Mouse (Mus musculus): Measurements from ENCODE around the gene Atp2b1. TPM values are rescaled to one million over a fixed set of nuclear protein-coding genes. Genes with fewer than 3 reads are reported as not detected.

Atp2b1 gene
- polyA plus RNA-seq, 1 experiment: 54.1 TPM

DNA sequence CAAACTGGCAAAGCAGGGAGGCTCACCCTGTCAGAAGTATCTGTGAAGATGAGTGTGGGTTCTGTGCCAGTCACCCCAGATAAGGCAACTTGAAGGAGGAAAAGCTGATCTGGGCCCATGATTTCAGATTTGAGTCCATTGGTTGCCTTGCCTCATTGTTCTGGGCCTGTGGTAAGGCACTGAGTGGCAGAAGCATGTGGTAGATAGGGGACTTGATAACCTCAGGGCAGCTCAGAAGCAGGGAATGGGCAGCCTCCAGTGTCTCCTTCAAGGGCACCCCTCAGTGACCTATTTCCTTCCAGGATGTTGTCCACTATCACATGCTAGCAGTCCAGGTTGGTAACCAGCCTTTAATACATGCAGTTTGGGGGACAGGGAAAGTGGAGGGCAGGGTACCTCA, 12.8 kb downstream of the Atp2b1 start:
- H3K4me1 ChIP-seq (ENCODE audit: control insufficient read depth, insufficient read depth, low read length): no peaks in the 10 kb centered on the region; the same call in 1 of the 2 replicates
- no peak overlapping the region for H3K27ac ChIP-seq (ENCODE audit: control insufficient read depth, insufficient read depth, low read depth, low read length, poor library complexity)
- TF ChIP-seq CTCF (IDR thresholded peaks at IDR 0.05; ENCODE audit: control insufficient read depth, insufficient read depth, low read length) (no peak), POLR2A (IDR thresholded peaks at IDR 0.05; ENCODE audit: borderline replicate concordance, control insufficient read depth, low read depth, low read length) (no peak)

DNA sequence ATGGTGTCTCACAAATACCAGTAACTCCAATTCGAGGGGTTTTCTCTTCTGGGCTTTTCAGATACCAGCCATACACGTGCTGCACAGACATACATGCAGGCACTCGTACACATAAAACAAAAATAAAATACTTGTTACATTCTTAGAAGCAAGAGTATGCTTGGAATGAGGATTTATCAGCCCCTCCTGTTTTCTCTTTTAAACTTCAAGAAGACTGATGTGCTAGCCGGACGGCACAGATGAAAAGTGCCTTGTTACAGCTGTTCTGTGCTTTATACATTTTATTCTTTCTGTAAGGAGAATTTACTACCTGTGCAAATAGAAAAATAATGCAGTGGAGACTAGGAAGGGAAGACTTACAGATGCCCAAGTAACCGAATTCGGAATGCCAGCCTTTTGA, 15.2 kb downstream of the Atp2b1 start:
- TF ChIP-seq CTCF (IDR thresholded peaks at IDR 0.05; ENCODE audit: control insufficient read depth, insufficient read depth, low read length) (no peak), POLR2A (IDR thresholded peaks at IDR 0.05; ENCODE audit: borderline replicate concordance, control insufficient read depth, low read depth, low read length) (no peak)
- 83% methylated on average over 7 of the region's 7 CpGs for WGBS
- Histone ChIP-seq H3K4me3 (replicated peaks; ENCODE audit: control insufficient read depth, low read depth, low read length) (no peak overlapping the region), H3K27ac (ENCODE audit: control insufficient read depth, insufficient read depth, low read depth, low read length, poor library complexity) (no peak overlapping the region), H3K4me1 (ENCODE audit: control insufficient read depth, insufficient read depth, low read length) (no peaks in the 10 kb centered on the region; the same call in 1 of the 2 replicates)

More for the DNA sequence above, 12.8 kb downstream of the Atp2b1 start:
- no peak overlapping the region for H3K4me3 ChIP-seq (replicated peaks; ENCODE audit: control insufficient read depth, low read depth, low read length)

DNA sequence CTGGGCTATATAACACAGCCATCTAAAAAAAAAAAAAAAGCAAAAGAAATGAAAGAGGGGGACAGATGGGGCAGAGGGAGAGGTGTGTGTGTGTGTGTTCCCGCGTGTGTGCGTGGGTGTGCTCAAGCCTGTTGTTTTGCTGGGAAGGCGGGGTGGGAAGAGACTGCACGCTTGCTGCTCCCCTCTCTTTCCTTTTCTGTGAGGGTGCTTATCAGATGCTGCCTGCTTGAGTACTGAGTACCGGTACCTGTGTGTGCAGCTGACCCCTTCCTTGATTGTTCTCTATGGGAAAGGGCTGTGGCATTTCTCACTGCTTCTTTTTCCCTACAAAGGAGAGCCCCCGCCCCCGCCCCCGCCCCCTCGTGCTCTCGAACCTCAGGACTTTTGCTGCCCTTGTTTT, 15.9 kb downstream of the Atp2b1 start:
- no peak overlapping the region for H3K27ac ChIP-seq (ENCODE audit: control insufficient read depth, insufficient read depth, low read depth, low read length, poor library complexity)
- H3K4me1 ChIP-seq (ENCODE audit: control insufficient read depth, insufficient read depth, low read length): no peaks in the 10 kb centered on the region; the same call in 1 of the 2 replicates
- no peak overlapping the region for H3K4me3 ChIP-seq (replicated peaks; ENCODE audit: control insufficient read depth, low read depth, low read length)
- TF ChIP-seq CTCF (IDR thresholded peaks at IDR 0.05; ENCODE audit: control insufficient read depth, insufficient read depth, low read length) (no peak), POLR2A (IDR thresholded peaks at IDR 0.05; ENCODE audit: borderline replicate concordance, control insufficient read depth, low read depth, low read length) (no peak)
- 43% methylated on average over 11 of the region's 11 CpGs for WGBS

DNA sequence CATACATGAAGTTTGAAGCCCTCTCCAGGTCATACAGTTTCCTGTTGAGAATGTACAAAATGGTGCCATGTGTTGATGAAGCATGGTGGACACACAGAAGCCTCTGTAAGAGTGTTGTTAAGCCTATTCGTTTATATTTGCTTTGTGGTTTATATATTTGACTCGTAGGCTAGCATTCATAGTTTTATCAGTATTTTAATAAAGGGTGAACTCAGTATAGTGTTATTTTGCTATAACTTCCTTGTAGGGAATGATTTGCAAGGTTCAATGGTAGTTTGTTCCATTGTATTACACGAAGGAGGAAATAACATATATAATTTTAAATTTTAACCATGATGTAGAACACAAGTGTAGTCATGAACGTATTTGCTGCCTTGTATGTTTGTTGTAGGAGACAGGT, 25.9 kb downstream of the Atp2b1 start:
- Histone ChIP-seq H3K27ac (ENCODE audit: control insufficient read depth, insufficient read depth, low read depth, low read length, poor library complexity) (no peak overlapping the region), H3K4me1 (ENCODE audit: control insufficient read depth, insufficient read depth, low read length) (no peaks in the 10 kb centered on the region; the same call in 1 of the 2 replicates), H3K4me3 (replicated peaks; ENCODE audit: control insufficient read depth, low read depth, low read length) (no peak overlapping the region)
- TF ChIP-seq POLR2A (IDR thresholded peaks at IDR 0.05; ENCODE audit: borderline replicate concordance, control insufficient read depth, low read depth, low read length) (no peak), CTCF (IDR thresholded peaks at IDR 0.05; ENCODE audit: control insufficient read depth, insufficient read depth, low read length) (no peak)
- 80% methylated on average over 4 of the region's 4 CpGs for WGBS

DNA sequence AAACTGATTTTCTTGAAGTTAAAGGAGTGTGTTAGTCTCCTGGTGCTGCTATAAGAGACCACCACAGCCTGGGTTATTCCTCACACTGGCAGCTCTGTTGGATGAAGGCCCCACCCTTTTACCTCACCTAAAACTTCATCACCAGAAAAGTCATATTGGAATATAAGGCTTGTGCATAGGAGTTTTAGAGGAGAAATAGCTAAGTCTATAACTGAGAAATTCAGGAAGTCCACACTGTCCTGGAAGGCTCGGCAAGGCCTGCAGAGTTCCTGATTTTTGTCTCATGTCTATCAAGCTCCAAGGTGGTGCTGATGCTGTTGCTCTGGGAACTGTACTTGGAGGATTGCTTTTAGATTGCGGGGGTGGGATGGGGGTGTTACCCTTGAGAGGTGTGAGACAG, 26.6 kb downstream of the Atp2b1 start:
- H3K4me3 ChIP-seq (replicated peaks; ENCODE audit: control insufficient read depth, low read depth, low read length): no peak overlapping the region

DNA sequence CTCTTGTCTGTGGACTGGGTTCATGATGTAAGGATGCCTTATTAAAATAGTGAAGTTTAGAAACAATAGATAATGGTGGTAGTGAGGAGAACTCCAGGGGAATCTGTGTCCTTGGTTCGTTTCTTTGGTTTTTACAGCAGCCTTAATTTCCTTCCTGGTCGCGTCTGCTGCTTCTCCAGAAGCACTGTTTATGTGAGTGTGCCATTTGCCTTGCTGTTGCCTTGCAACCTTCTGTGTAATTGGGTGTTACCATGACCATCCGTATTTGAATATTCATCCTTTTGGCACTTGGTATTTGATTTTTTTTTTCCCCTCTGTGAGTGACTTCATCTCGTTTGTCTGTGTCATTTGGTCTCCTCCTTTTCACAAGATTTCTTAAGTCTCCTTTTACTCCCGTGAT, 27.8 kb downstream of the Atp2b1 start:
- 39% methylated on average over 6 of the region's 6 CpGs for WGBS
- Histone ChIP-seq H3K4me1 (ENCODE audit: control insufficient read depth, insufficient read depth, low read length) (no peaks in the 10 kb centered on the region; the same call in 1 of the 2 replicates), H3K27ac (ENCODE audit: control insufficient read depth, insufficient read depth, low read depth, low read length, poor library complexity) (no peak overlapping the region), H3K4me3 (replicated peaks; ENCODE audit: control insufficient read depth, low read depth, low read length) (no peak overlapping the region)
- TF ChIP-seq POLR2A (IDR thresholded peaks at IDR 0.05; ENCODE audit: borderline replicate concordance, control insufficient read depth, low read depth, low read length): no peak
- no peak for TF ChIP-seq CTCF (IDR thresholded peaks at IDR 0.05; ENCODE audit: control insufficient read depth, insufficient read depth, low read length)

More for the DNA sequence above, 26.6 kb downstream of the Atp2b1 start:
- 60% methylated on average over 2 of the region's 2 CpGs for WGBS
- H3K4me1 ChIP-seq (ENCODE audit: control insufficient read depth, insufficient read depth, low read length): no peaks in the 10 kb centered on the region; the same call in 1 of the 2 replicates
- H3K27ac ChIP-seq (ENCODE audit: control insufficient read depth, insufficient read depth, low read depth, low read length, poor library complexity): no peak overlapping the region
- no peak for TF ChIP-seq POLR2A (IDR thresholded peaks at IDR 0.05; ENCODE audit: borderline replicate concordance, control insufficient read depth, low read depth, low read length)
- TF ChIP-seq CTCF (IDR thresholded peaks at IDR 0.05; ENCODE audit: control insufficient read depth, insufficient read depth, low read length): no peak

DNA sequence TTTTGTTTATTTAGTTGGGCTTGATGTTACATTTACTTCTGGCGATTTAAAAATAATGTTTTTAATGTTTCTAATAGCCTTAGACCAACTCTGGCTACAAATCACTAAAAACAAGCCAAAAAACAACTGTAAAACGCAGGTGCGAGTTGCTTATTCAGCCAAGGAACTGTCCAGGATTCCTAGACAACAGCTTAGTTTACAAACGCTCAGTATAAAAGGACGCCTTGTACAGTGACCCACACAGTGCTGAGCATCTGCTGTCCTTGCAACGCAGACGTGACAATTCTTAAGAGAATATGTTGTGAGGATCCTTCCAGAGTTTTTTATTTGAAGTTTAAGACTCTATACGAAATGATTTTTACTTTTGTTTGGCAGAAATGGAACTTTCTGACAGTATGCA, 28.8 kb downstream of the Atp2b1 start:
- TF ChIP-seq POLR2A (IDR thresholded peaks at IDR 0.05; ENCODE audit: borderline replicate concordance, control insufficient read depth, low read depth, low read length): no peak
- no peak for TF ChIP-seq CTCF (IDR thresholded peaks at IDR 0.05; ENCODE audit: control insufficient read depth, insufficient read depth, low read length)
- H3K4me3 ChIP-seq (replicated peaks; ENCODE audit: control insufficient read depth, low read depth, low read length): no peak overlapping the region
- WGBS: 85% methylated on average over 8 of the region's 8 CpGs
- no peaks in the 10 kb centered on the region; the same call in 1 of the 2 replicates for H3K4me1 ChIP-seq (ENCODE audit: control insufficient read depth, insufficient read depth, low read length)
- no peak overlapping the region for H3K27ac ChIP-seq (ENCODE audit: control insufficient read depth, insufficient read depth, low read depth, low read length, poor library complexity)

DNA sequence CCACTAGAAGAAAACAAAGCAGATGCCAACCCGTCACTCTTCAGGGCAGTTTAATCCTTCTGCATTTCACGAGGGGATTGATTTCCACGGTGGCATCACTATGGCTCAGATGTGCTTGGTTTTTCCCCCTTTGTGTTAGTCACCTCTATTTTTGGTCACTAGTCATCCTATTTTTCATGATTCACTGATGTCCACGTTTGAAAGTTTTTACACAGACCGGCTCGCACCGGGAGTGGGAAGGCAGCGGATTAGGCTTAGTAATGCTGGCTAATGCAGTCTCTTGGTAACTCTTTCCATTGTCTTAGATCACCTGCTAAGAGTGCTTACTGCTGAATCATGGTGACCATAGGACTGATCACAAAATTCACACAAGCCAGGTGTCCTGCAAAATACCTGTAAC, 29.7 kb downstream of the Atp2b1 start:
- 87% methylated on average over 8 of the region's 8 CpGs for WGBS
- TF ChIP-seq POLR2A (IDR thresholded peaks at IDR 0.05; ENCODE audit: borderline replicate concordance, control insufficient read depth, low read depth, low read length) (no peak), CTCF (IDR thresholded peaks at IDR 0.05; ENCODE audit: control insufficient read depth, insufficient read depth, low read length) (no peak)
- Histone ChIP-seq H3K27ac (ENCODE audit: control insufficient read depth, insufficient read depth, low read depth, low read length, poor library complexity) (no peak overlapping the region), H3K4me3 (replicated peaks; ENCODE audit: control insufficient read depth, low read depth, low read length) (no peak overlapping the region), H3K4me1 (ENCODE audit: control insufficient read depth, insufficient read depth, low read length) (peaks cover under 1% of the 10 kb centered on the region; the same call in 1 of the 2 replicates)

Measured in bone marrow, adult 2 months (tissue).